Mouse (Mus musculus) heart, postnatal 14 days (tissue): ENCODE measurements around the gene Wdr90. TPM values are rescaled to one million over a fixed set of nuclear protein-coding genes. Genes with fewer than 3 reads are reported as not detected.

Experiments
- DNase-seq, 2 experiments: peaks; one replicate each; pipeline ENCODE4 v3.0.0; 2021 to 2022
- intact Hi-C: fragments of 180-260 bp; cut with DNase I; formaldehyde crosslinking; loops from one replicate; pipeline ENCODE4 v1.15.1; 2025
- total RNA-seq, 2 experiments: library from RNA; stranded (reverse); gene quantifications; 2 replicates each; pipeline ENCODE4 v1.2.3; 2021

The Wdr90 gene
- total RNA-seq, 2 experiments from 2014 or later, result 5.2 to 5.7 TPM

- DNase-seq, result peak in 1 of 2 experiments; percentile 42
Measured at GRCm38 (mm10) chr17:25833961-25834594, 27.2 kb downstream of the Wdr90 start.

GRCm38 (mm10) chr17:25833291-25833663 lies 28.0 kb downstream of the Wdr90 start, which contains the start of gene Stub1:
TSS of gene Stub1 (minus strand) at chr17:25833404.
- DNase-seq, result peak; percentile 90 to 94
- intact Hi-C loops, result no loop called here

More at GRCm38 (mm10) chr17:25833961-25834594, 27.2 kb downstream of the Wdr90 start:
- intact Hi-C loops, result no loop called here

- intact Hi-C loops, result no loop called here
- DNase-seq, result peak; percentile 100
Measured at GRCm38 (mm10) chr17:25832436-25833290, 28.6 kb downstream of the Wdr90 start.

- intact Hi-C loops, result no loop called here
- DNase-seq, result peak in 1 of 2 experiments; percentile 31
Measured at GRCm38 (mm10) chr17:25831451-25832281, 29.6 kb downstream of the Wdr90 start.

- DNase-seq, result no peak
- intact Hi-C loops, result no loop called here
Measured at GRCm38 (mm10) chr17:25830806-25831431, 30.4 kb downstream of the Wdr90 start.

GRCm38 (mm10) chr17:25830200-25830753 lies 31.0 kb downstream of the Wdr90 start:
- intact Hi-C loops, result no loop called here

GRCm38 (mm10) chr17:25829558-25830017 lies 31.7 kb downstream of the Wdr90 start:
- DNase-seq, result no peak
- intact Hi-C loops, result no loop called here

More at GRCm38 (mm10) chr17:25830200-25830753, 31.0 kb downstream of the Wdr90 start:
- no peak for DNase-seq

GRCm38 (mm10) chr17:25828712-25829557 lies 32.4 kb downstream of the Wdr90 start, which contains the start of gene Jmjd8:
TSS of gene Jmjd8 (plus strand) at chr17:25828867.
- intact Hi-C loops, result no loop called here
- peak; percentile 74 to 79 for DNase-seq

GRCm38 (mm10) chr17:25828223-25828594 lies 33.1 kb downstream of the Wdr90 start:
- intact Hi-C loops, result no loop called here
- no peak for DNase-seq

- DNase-seq, result no peak
- intact Hi-C loops, result no loop called here
Measured at GRCm38 (mm10) chr17:25827546-25828222, 33.6 kb downstream of the Wdr90 start.

- intact Hi-C loops, result no loop called here
- DNase-seq, result no peak
Measured at GRCm38 (mm10) chr17:25827011-25827410, 34.3 kb downstream of the Wdr90 start.

- DNase-seq, result no peak
- intact Hi-C loops, result no loop called here
Measured at GRCm38 (mm10) chr17:25825984-25826570, 35.2 kb downstream of the Wdr90 start.

GRCm38 (mm10) chr17:25825311-25825710 lies 36.0 kb downstream of the Wdr90 start:
- intact Hi-C loops, result no loop called here
- DNase-seq, result no peak

GRCm38 (mm10) chr17:25824362-25825142 lies 36.7 kb downstream of the Wdr90 start:
- DNase-seq, result no peak
- intact Hi-C loops, result no loop called here

- intact Hi-C loops, result no loop called here
- DNase-seq, result peak; percentile 73 to 83
Measured at GRCm38 (mm10) chr17:25823452-25823851, 37.8 kb downstream of the Wdr90 start, which contains the start of gene Wdr24. TSS of gene Wdr24 (plus strand) at chr17:25823627.

- intact Hi-C loops, result no loop called here
- no peak for DNase-seq
Measured at GRCm38 (mm10) chr17:25818851-25819780, 42.2 kb downstream of the Wdr90 start.
